Mouse (Mus musculus): ENCODE data around the gene Nras. TPM values are rescaled to one million over a fixed set of nuclear protein-coding genes. Genes with fewer than 3 reads are reported as not detected.

Nras gene
- 100 to 1,000 TPM; 103 to 105 TPM for total RNA-seq (2021)

DNA sequence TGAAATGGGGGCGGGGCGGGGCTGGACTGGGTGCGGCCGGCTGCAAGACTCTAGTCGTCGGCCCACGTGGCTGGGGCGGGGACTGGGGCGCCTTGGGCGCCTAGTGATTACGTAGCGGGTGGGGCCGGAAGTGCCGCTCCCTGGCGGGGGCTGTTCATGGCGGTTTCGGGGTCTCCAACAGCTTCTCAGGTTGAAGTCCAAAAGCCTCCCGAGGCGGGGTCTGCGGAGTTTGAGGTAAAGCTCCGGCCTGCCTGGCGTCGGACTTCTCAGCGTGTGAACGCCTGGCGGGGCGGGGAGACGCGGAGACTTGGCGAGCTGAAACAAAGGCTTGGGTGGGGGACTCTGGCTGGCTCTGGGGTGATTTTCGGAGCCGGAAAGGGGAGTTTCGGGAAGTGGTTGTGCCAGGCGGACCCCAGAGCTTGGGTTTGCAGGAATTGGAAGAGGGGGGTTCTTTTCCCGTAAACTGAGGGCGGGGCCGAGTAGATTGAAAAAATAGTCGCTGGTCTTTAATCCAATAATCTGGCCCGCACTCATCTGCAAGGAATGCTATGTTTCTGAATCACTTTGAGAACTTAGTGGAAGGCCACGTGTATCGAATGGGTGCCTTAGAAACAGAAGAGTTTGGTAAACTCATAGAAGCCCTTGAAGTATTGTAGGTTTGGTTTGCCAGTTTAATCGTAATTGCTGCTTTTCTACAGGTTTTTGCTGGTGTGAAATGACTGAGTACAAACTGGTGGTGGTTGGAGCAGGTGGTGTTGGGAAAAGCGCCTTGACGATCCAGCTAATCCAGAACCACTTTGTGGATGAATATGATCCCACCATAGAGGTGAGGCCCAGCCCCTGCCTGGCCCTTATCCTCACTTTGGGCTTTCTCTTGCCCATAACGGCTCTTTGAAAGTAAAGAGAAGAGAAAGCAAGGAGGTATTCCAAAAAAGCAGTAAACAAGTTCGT is at the start of gene Nras:
Gene Nras, plus strand, starts transcription at position 79 of the 951 bp plus-strand sequence.
- intact Hi-C loops (cut with DNase I) = loop anchor here (2.0 to 5.0 kb wide), 2 partner anchors 36 to 112 kb away; partner anchors contain the start of genes Bcas2 and Csde1

GRCm38 (mm10) chr3:103017350-103017749 is 40.7 kb upstream of the Nras start:
- no peak for DNase-seq
- intact Hi-C loops (cut with DNase I) = no loop called here

More for the DNA sequence above, at the start of gene Nras:
- peak; percentile 96 to 97 for DNase-seq

- intact Hi-C loops (cut with DNase I) = loop anchor here (2.0 kb wide), 1 partner anchor 21 kb away; no protein-coding TSS in a partner anchor
These were observed 38.6 kb upstream of the Nras start for GRCm38 (mm10) chr3:103019462-103019861.

GRCm38 (mm10) chr3:103020249-103020942 is 37.7 kb upstream of the Nras start, which contains the start of gene Csde1:
Gene Csde1 (plus strand): TSS chr3:103020426.
- intact Hi-C loops (cut with DNase I) = loop anchor here (5.0 kb wide), 1 partner anchor 37 kb away; the partner anchor contains the start of gene Nras
- DNase-seq = peak; percentile 98

More at GRCm38 (mm10) chr3:103019462-103019861, 38.6 kb upstream of the Nras start:
- DNase-seq = peak; percentile 13 to 23

DNA sequence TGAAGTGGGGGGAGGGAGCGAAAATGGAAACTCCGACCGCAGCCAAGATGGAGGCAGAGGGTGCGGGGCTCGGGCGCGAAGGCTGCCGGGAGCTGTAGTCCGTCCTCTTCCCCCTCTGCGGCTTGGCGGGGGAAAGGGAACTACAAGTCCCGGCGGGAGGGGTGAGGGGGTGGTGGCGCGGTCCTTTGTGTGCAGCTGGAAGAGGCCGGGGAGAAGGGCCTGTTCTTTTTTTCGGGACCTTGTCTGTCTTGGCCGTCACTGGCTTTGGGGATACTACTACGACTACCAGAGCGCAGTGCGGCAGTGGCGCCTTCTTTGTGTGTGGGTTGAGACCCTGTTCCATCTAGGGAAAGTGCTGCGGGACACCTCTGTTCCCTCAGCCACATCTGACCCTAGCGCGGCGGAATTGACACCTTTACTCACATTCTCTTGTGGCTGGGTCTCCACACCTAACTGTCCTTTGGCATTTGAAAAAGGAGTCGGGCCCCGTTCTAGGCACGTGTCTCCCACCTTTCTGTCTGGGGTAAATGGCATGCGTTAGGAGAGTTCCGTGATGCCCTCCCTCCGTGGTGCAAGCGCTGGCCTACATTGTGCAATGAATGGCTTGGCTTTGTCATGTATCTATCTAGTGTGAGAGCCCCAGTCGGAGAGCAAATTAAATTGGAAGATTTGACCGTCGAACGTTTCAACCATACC is 37.0 kb upstream of the Nras start:
- peak; percentile 93 for DNase-seq
- intact Hi-C loops (cut with DNase I) = loop anchor here (5.0 kb wide), 1 partner anchor 36 kb away; the partner anchor contains the start of gene Nras

- DNase-seq = no peak
- intact Hi-C loops (cut with DNase I) = no loop called here
These were observed 31.9 kb upstream of the Nras start for GRCm38 (mm10) chr3:103026174-103026573.

DNA sequence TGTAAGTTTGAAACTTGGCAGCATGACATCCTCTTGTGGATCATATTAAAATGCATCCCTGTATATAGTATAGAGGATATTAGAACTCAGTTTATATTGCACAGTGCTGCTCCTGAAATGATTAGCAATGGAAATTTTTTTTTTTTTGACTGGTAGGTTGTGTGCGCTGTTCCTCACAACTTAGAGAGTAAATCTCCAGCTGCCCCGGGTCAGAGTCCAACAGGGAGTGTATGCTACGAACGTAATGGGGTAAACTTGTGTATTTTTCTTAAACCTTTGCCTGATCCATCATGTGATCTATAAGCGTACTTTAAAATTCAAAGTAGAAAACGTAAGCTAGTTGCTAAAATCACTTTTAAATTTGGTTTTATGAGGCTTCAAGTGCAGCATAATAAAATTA is 17.8 kb upstream of the Nras start:
- intact Hi-C loops (cut with DNase I) = no loop called here
- DNase-seq = no peak

DNA sequence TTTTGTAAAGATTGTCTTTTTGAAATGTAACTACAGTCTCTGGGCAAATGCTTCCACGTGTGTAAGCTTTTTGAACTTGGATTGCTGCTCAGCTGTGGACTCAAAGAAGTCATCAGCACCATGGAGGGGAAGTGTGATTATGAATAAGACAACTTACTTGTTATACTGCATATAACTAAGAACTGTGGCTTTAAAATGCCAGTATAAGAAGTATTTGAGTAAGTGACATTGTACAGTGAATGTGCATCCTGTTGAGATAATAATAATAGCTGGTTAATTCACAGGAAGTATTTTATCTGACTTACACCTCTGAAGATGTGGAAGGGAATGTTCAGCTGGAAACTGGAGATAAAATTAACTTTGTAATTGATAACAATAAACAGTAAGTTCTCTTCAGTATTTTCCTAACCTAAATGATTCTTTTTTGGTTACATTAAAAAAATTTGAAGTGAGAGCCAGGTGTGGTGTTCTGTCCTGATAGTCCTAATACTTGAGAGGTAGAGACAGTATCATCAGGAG is 17.2 kb upstream of the Nras start:
- intact Hi-C loops (cut with DNase I) = no loop called here
- no peak for DNase-seq

DNA sequence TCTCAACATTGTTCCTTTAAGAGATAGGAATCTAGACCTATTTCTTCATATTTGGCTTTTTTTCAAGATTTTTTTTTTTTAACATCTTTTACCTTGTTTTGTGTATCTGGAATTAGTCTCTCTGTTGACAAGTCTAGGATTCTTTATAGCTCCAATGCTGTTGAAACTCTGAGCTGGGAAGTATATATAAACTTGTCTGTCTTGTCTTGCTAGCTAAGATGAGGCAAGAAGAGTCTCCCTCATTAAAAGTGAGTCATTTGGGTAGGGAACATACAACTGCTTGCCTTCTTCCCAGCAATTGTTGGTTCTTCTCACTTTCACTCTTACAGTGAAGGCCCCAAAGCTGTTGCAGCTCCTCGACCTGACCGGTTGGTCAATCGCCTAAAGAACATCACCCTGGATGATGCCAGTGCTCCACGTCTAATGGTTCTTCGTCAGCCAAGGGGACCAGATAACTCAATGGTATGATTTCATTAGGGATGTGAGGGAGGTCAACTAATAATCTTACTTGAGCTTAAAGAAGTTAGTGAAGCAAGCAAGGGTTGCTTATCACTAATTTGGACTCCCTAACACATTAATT is 2.0 kb upstream of the Nras start:
- DNase-seq = no peak
- intact Hi-C loops (cut with DNase I) = loop anchor here (5.0 kb wide), 1 partner anchor 34 kb away; the partner anchor contains the start of gene Csde1

DNA sequence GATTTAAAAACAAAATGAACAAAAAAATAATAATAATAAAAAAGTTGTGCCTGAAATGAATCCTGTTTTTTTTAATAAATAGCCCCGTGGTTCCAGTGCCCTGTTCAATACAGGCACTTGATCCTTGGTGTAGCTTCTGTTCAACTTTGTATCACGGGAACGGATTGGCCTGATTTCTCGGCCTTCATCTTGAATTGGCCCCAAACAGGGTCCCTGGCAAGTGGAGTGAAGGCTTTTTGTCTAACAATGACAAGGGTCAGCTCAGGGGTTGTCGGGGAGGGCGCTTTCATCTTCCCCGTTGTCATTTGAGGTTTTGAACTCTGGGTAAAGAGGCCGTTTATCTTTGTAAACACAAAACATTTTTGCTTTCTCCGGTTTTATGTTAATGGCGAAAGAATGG is 333 bp upstream of the Nras start:
- no peak for DNase-seq
- intact Hi-C loops (cut with DNase I) = loop anchor here (2.0 to 5.0 kb wide), 2 partner anchors 35 to 113 kb away; partner anchors contain the start of genes Bcas2 and Csde1

- intact Hi-C loops (cut with DNase I) = no loop called here
- no peak for DNase-seq
These were observed 8.8 kb downstream of the Nras start for GRCm38 (mm10) chr3:103066927-103067326.

DNA sequence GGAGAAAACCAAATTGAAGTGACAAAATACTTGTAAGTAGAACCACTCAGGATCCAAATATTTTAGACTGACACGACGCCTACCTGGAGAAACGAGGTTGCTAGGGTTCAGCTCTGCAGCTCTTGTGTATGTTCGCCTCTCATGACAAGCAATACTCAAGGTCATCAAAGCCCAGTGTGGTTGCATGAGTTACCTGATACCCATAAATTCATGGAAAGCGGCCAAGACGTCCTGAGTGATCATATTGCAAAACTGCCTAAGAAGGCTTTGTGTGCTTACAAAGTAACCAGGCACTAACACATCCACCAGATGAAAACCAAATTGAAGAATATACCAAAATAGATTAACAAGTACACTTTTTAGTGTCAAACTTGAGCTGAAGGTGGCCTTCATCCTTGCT is 10.9 kb downstream of the Nras start:
- intact Hi-C loops (cut with DNase I) = no loop called here
- no peak for DNase-seq

GRCm38 (mm10) chr3:103073771-103074170 is 15.7 kb downstream of the Nras start, which contains the start of gene Ampd1:
Gene Ampd1 (plus strand): TSS chr3:103074014.
- intact Hi-C loops (cut with DNase I) = no loop called here
- DNase-seq = no peak

GRCm38 (mm10) chr3:103075871-103076270 is 17.8 kb downstream of the Nras start:
- no peak for DNase-seq
- intact Hi-C loops (cut with DNase I) = no loop called here

DNA sequence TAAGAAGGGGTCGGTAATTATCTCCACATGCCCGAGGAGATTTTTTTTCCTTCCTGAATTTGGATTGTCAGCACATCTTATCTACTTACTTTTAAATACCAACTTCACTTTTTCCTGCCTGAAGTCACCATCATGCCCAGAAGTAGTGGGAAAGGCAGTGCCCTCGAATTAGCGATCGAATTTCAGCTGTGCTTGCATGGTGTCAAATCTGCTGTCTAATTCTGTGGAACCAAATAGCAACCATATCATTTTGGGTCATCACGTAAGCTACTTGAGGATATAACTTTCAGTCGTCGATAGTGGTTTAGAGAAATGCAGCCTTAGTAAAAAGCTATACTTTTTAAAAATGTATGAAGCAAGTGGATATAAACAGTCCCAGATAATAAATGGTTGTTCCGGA is 18.4 kb downstream of the Nras start:
- no peak for DNase-seq
- intact Hi-C loops (cut with DNase I) = no loop called here

GRCm38 (mm10) chr3:103079301-103079700 is 21.2 kb downstream of the Nras start:
- DNase-seq = no peak
- intact Hi-C loops (cut with DNase I) = no loop called here

DNA sequence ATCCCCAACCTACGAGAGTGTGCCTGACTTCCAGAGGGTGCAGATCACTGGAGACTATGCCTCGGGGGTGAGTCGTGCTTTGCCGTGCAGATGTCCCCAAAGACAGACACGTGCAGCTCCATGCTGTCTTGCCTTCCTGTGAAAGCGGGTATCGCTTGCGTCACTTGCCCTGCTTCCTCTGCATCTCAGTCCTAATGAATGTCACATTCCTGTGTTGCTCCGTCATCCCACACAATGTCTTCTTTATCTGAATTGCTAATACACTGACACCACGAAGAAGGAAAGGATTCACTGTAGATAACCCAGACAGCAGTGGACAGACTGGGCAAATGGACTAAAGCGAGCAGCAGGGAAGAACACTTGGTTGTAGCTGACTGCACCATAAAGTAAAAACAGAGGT is 23.0 kb downstream of the Nras start:
- no peak for DNase-seq
- intact Hi-C loops (cut with DNase I) = no loop called here

DNA sequence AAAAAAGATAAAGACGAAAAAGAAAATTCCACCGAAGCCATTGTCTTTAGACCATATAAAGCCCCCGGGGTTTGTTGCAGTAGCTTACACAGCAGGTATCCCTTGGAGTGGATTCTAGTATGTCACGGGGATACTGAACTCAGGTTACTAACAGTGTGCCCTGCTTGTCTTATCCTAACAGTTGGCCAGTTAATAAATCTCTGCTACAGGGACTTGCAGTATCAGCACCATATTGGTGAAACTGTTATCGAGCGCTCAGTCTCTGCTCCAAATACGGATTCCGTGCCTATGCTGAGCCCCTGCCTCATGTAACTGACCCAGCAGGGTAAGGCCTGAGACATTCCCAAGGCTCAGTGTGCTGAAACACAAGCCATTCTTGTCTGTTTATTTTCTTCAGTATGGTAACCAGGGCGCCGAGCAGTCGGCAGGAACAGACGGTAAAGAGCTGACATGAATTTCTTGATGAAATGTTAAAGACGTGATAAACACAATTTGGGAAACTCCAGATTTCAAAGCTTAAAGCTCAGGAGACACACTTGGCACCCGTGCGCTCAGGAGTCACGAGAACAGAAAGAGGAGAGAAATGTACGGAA is 23.9 kb downstream of the Nras start:
- no peak for DNase-seq
- intact Hi-C loops (cut with DNase I) = no loop called here

DNA sequence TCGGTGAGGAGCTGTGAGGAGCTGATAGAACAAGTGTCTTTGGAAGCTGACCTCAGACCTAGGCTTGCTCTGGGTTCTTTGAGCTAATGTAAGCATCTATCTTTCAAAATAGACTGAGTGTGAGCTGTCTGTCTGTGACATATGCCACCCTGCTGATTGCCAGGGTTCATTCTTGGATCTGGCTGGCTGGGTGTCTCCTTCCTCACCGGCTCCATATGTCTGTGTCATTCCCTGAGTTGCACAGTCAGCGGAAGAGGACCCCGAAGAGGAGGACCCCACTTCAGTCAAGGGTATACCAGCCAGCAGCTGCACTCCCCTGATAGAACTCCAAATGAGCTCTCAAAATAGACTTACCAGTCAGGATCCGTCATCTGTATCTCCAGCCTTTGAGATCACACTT is 24.7 kb downstream of the Nras start:
- no peak for DNase-seq
- intact Hi-C loops (cut with DNase I) = no loop called here
